8 mouse cellular contexts compared by ENCODE assay signal in genomic region chr2:32981281-32981680, GRCm38 (mm10). TPM values are rescaled to one million over a fixed set of nuclear protein-coding genes. Genes with fewer than 3 reads are reported as not detected.
A peak's percentile ranks its signal among the peaks of the same experiment; 100 is the strongest.
DNase-seq lines count a peak whose midpoint lies in the region; ATAC-seq and TF ChIP-seq lines count a peak whose summit lies in the region.

No protein-coding gene starts in this region.

- H3K9ac ChIP-seq in heart, embryonic 15.5 days, result peak overlapping the region; percentile 68
- H3K9ac ChIP-seq in liver, embryonic 14.5 days (replicated peaks), result peak overlapping the region; percentile 60
- H3K9ac ChIP-seq in stomach, embryonic 14.5 days (replicated peaks; ENCODE audit: low read depth, low read length), result peak overlapping the region; percentile 62

- H3K9me3 ChIP-seq in heart, embryonic 15.5 days (replicated peaks), result no peaks in the 10 kb centered on the region
- H3K9me3 ChIP-seq in liver, embryonic 14.5 days (ENCODE audit: control insufficient read depth, low read length), result no peaks in the 10 kb centered on the region
- H3K9me3 ChIP-seq in stomach, embryonic 14.5 days (ENCODE audit: control insufficient read depth, low read depth, low read length), result no peaks in the 10 kb centered on the region

- peak overlapping the region; percentile 59; the same call in 1 of the 2 replicates for H3K27ac ChIP-seq in heart, embryonic 15.5 days
- no peak overlapping the region for H3K27ac ChIP-seq in liver, embryonic 14.5 days
- H3K27ac ChIP-seq in stomach, embryonic 14.5 days (ENCODE audit: low read length), result no peak overlapping the region

- WGBS in heart, embryonic 15.5 days, result under 1% methylated on average over 23 of the region's 23 CpGs
- WGBS in liver, embryonic 14.5 days (ENCODE audit: insufficient replicate concordance), result 2% methylated on average over 23 of the region's 23 CpGs
- under 1% methylated on average over 23 of the region's 23 CpGs for WGBS in stomach, embryonic 14.5 days

- 0 out of 2 replicates have a peak, but pooled peaks have one; percentile 7 for TF ChIP-seq CTCF in liver, embryonic 14.5 days (IDR thresholded peaks at IDR 0.05; ENCODE audit: low read depth)

- H3K4me3 ChIP-seq in heart, embryonic 15.5 days, result peak overlapping the region; percentile 66
- H3K4me3 ChIP-seq in liver, embryonic 14.5 days (ENCODE audit: insufficient read depth in 1 of 2, low read depth in 2 of 2, low read length in 2 of 2), result peak overlapping the region; percentile 64 to 73
- peak overlapping the region; percentile 71 for H3K4me3 ChIP-seq in stomach, embryonic 14.5 days (ENCODE audit: low read depth, low read length)

- peak; percentile 64 for ATAC-seq in heart, embryonic 15.5 days (replicated peaks; ENCODE audit: insufficient number of reproducible peaks, insufficient read depth, low FRiP score, low read depth)
- peak; percentile 42 for ATAC-seq in liver, embryonic 14.5 days (ENCODE audit: insufficient read depth)
- ATAC-seq in stomach, embryonic 14.5 days (ENCODE audit: insufficient number of reproducible peaks, insufficient read depth, low FRiP score, low read depth), result peak; percentile 34; the same call in 1 of the 2 replicates
- no peak for ATAC-seq in monocyte, adult 5-6 weeks (replicated peaks; ENCODE audit: insufficient number of reproducible peaks, low FRiP score, low TSS enrichment, poor library complexity, severe bottlenecking)

- peaks cover 16% of the 10 kb centered on the region for H3K4me1 ChIP-seq in heart, embryonic 15.5 days (replicated peaks)
- H3K4me1 ChIP-seq in liver, embryonic 14.5 days (replicated peaks; ENCODE audit: control insufficient read depth in 2 of 2, insufficient read depth in 2 of 2, low read length in 1 of 2), result peaks cover 6 to 30% of the 10 kb centered on the region in 2 experiments
- peaks cover 4% of the 10 kb centered on the region; the same call in 1 of the 2 replicates for H3K4me1 ChIP-seq in stomach, embryonic 14.5 days (ENCODE audit: control insufficient read depth, insufficient read depth, low read length)

- H3K4me2 ChIP-seq in heart, embryonic 15.5 days, result peak overlapping the region; percentile 92
- H3K4me2 ChIP-seq in liver, embryonic 14.5 days (ENCODE audit: low read depth), result peak overlapping the region; percentile 74
- H3K4me2 ChIP-seq in stomach, embryonic 14.5 days (replicated peaks; ENCODE audit: low read depth, low read length), result peak overlapping the region; percentile 97

- no peak for TF ChIP-seq EP300 in liver, embryonic 14.5 days (IDR thresholded peaks at IDR 0.05; ENCODE audit: low read depth)

- DNase-seq in embryo, embryonic 10 days (ENCODE audit: low spot score), result peak; percentile 35
- DNase-seq in embryo, embryonic 9.5 days (ENCODE audit: extremely low spot score), result no peak
- peak; percentile 55 for DNase-seq in thymus, postnatal 4 days
- DNase-seq in thymus, postnatal 0 days (ENCODE audit: low spot score), result no peak
- no peak for DNase-seq in liver, embryonic 14.5 days (ENCODE audit: low read depth in 3 of 3, low spot score in 3 of 3)

- H3K36me3 ChIP-seq in heart, embryonic 15.5 days, result 0 out of 2 replicates have a peak, but pooled peaks cover 3% of the 10 kb centered on the region
- no peaks in the 10 kb centered on the region for H3K36me3 ChIP-seq in liver, embryonic 14.5 days (replicated peaks; ENCODE audit: control insufficient read depth, insufficient read depth, low read depth)
- H3K36me3 ChIP-seq in stomach, embryonic 14.5 days (ENCODE audit: control insufficient read depth, insufficient read depth, low read length), result no peaks in the 10 kb centered on the region

- no peaks in the 10 kb centered on the region for H3K27me3 ChIP-seq in heart, embryonic 15.5 days
- no peaks in the 10 kb centered on the region for H3K27me3 ChIP-seq in liver, embryonic 14.5 days (ENCODE audit: control insufficient read depth, insufficient read depth, low read length)
- H3K27me3 ChIP-seq in stomach, embryonic 14.5 days (ENCODE audit: control insufficient read depth, insufficient read depth, low read length), result no peaks in the 10 kb centered on the region

RNA-seq across cellular contexts. Expression of gene Slc2a8, which starts 0.6 kb away (rescaled TPM):
- 13.1 and 13.6 TPM in 2 replicates for polyA plus RNA-seq in thymus, postnatal 0 days (2015; fragmentation: Nextera tagmentation; extraction: Ambion mirVana)
- polyA plus RNA-seq in heart, embryonic 15.5 days (2015; fragmentation: Nextera tagmentation; extraction: Ambion mirVana), result 20.4 and 23.6 TPM in 2 replicates
- polyA plus RNA-seq in liver, embryonic 14.5 days (2012; rRNA removed), result 5.1 and 7.2 TPM in 2 replicates
- polyA plus RNA-seq in liver, embryonic 14.5 days (2014; fragmentation: Nextera tagmentation; extraction: Ambion mirVana), result 4.9 and 6.8 TPM in 2 replicates
- polyA plus RNA-seq in stomach, embryonic 14.5 days (2014; fragmentation: Nextera tagmentation; extraction: Ambion mirVana), result 12.1 and 14.0 TPM in 2 replicates
- total RNA-seq in monocyte, adult 5-6 weeks (2017), result 1.1 to 4.2 TPM (median 1.4 TPM) in 3 replicates

RNA-seq across cellular contexts. Expression of gene Lrsam1, which starts 19.9 kb away (rescaled TPM):
- polyA plus RNA-seq in thymus, postnatal 0 days (2015; fragmentation: Nextera tagmentation; extraction: Ambion mirVana), result 3.3 and 4.0 TPM in 2 replicates
- 8.3 and 9.3 TPM in 2 replicates for polyA plus RNA-seq in heart, embryonic 15.5 days (2015; fragmentation: Nextera tagmentation; extraction: Ambion mirVana)
- polyA plus RNA-seq in liver, embryonic 14.5 days (2012; rRNA removed), result 1.9 and 2.5 TPM in 2 replicates
- polyA plus RNA-seq in liver, embryonic 14.5 days (2014; fragmentation: Nextera tagmentation; extraction: Ambion mirVana), result 1.1 and 1.8 TPM in 2 replicates
- 7.8 and 8.8 TPM in 2 replicates for polyA plus RNA-seq in stomach, embryonic 14.5 days (2014; fragmentation: Nextera tagmentation; extraction: Ambion mirVana)
- total RNA-seq in monocyte, adult 5-6 weeks (2017), result 5.4 to 13.6 TPM (median 6.6 TPM) in 3 replicates

RNA-seq across cellular contexts. Expression of gene Rpl12, which starts 19.9 kb away (rescaled TPM):
- polyA plus RNA-seq in thymus, postnatal 0 days (2015; fragmentation: Nextera tagmentation; extraction: Ambion mirVana), result 269 and 272 TPM in 2 replicates
- polyA plus RNA-seq in heart, embryonic 15.5 days (2015; fragmentation: Nextera tagmentation; extraction: Ambion mirVana), result 79.3 and 89.3 TPM in 2 replicates
- polyA plus RNA-seq in liver, embryonic 14.5 days (2012; rRNA removed), result 311 and 646 TPM in 2 replicates
- 144 and 162 TPM in 2 replicates for polyA plus RNA-seq in liver, embryonic 14.5 days (2014; fragmentation: Nextera tagmentation; extraction: Ambion mirVana)
- 232 and 269 TPM in 2 replicates for polyA plus RNA-seq in stomach, embryonic 14.5 days (2014; fragmentation: Nextera tagmentation; extraction: Ambion mirVana)
- 941 to 1,144 TPM (median 1,080 TPM) in 3 replicates for total RNA-seq in monocyte, adult 5-6 weeks (2017)

Comparison
In these comparisons a context has a peak if more than half of its experiments do, and no peak if none do; other contexts are left out.
1. DNase-seq: peak in embryo, embryonic 10 days (single experiment) and thymus, postnatal 4 days (single experiment); none in embryo, embryonic 9.5 days (single experiment), thymus, postnatal 0 days (single experiment) and liver, embryonic 14.5 days (0 of 3).
2. Peak in every context shown above with its lines, with median percentiles within 50 percentile points of each other: H3K4me2 ChIP-seq, H3K4me3 ChIP-seq and H3K9ac ChIP-seq.